Mouse (Mus musculus) macrophage (primary cell): ENCODE data around the gene Pdp2. TPM values are rescaled to one million over a fixed set of nuclear protein-coding genes. Genes with fewer than 3 reads are reported as not detected.

Experiments
- H3K27ac ChIP-seq: fragments of 350-480 bp; formaldehyde crosslinking; 2 replicates; pipeline ENCODE4 v1.9.0; 2021
- H3K36me3 ChIP-seq: fragments of 350-480 bp; formaldehyde crosslinking; 2 replicates; pipeline ENCODE4 v1.9.0; 2021; ENCODE audit errors: inconsistent target
- H3K4me3 ChIP-seq: fragments of 350-480 bp; formaldehyde crosslinking; 2 replicates; pipeline ENCODE4 v1.9.0; 2021; ENCODE audit errors: inconsistent target
- H3K79me2 ChIP-seq: fragments of 350-480 bp; formaldehyde crosslinking; 2 replicates; pipeline ENCODE4 v1.9.0; 2021; ENCODE audit errors: inconsistent target
- WGBS: methylation state at CpG from one replicate; pipeline ENCODE4 v1.1.7; 2026; ENCODE audit warnings: inconsistent platforms; ENCODE audit not compliant: missing documents; 5-methylcytosine and 5-hydroxymethylcytosine counted together
- polyA plus RNA-seq: library from polyadenylated mRNA; stranded (reverse); fragments of 250-400 nt; gene quantifications from 3 replicates; pipeline ENCODE4 v1.2.4, GENCODE M21; 2018; ENCODE audit warnings: inconsistent platforms

The Pdp2 gene
- polyA plus RNA-seq, 1 experiment from 2014 or later: 6.2 TPM

DNA sequence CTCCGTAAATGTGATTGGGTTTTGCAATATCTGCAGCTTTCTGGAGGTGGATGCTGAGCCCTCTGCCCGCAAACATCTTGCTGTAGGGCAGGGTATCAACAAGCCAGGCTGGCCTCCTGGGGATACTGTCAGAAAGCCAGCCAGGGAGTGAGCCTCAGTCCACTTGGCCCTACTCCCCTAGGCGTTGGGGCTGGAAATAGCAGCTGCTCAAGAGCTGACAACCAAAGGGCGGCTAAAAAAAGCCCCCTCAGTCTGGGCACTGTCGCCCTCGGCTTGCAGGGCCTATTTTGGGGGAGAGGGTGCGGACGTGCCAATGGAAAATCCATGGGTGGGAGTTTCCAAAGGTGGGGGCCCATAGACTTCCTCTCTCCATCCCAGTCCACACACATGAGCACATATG is 18.0 kb downstream of the Pdp2 start:
- H3K79me2 ChIP-seq: no peaks in the 10 kb centered on the region
- no peak overlapping the region for H3K27ac ChIP-seq
- no peaks in the 10 kb centered on the region for H3K36me3 ChIP-seq
- WGBS: 91% methylated on average over 8 of the region's 8 CpGs
- H3K4me3 ChIP-seq: no peak overlapping the region

DNA sequence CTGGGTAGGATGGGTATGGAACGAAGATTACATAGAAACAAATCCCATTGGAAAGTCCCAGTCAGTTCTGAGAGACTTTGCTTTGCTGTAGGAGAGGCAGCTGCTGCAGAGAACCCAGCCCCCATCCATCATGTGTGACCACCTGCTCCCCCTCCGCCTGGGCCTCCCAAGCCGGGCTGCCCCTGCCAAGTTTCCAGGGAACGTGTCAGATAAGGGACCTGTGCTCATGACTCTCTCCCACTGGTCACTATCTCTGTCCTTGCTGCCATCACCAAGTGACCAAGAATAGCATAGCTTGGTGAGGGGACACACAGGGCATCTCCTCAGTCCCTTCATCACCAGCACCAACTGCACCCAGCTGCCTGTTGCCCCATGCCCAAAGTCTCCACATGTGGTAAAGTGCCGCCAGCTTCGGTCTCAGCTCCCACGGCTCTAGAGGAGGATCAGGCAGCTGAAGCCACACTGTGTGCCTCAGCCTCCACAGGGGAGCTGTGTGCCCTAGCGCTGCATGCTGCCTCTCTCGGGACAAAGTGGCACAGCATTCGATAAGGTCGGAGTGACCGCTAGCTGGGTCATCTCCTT is 19.0 kb downstream of the Pdp2 start:
- Histone ChIP-seq H3K27ac (no peak overlapping the region), H3K36me3 (no peaks in the 10 kb centered on the region), H3K79me2 (no peaks in the 10 kb centered on the region), H3K4me3 (no peak overlapping the region)
- WGBS: 91% methylated on average over 10 of the region's 12 CpGs

- no peak overlapping the region for H3K27ac ChIP-seq
- WGBS: 89% methylated on average over 4 of the region's 4 CpGs
- H3K79me2 ChIP-seq: no peaks in the 10 kb centered on the region
- H3K4me3 ChIP-seq: no peak overlapping the region
- no peaks in the 10 kb centered on the region for H3K36me3 ChIP-seq
These were observed 20.4 kb downstream of the Pdp2 start for GRCm38 (mm10) chr8:104611613-104612012.

DNA sequence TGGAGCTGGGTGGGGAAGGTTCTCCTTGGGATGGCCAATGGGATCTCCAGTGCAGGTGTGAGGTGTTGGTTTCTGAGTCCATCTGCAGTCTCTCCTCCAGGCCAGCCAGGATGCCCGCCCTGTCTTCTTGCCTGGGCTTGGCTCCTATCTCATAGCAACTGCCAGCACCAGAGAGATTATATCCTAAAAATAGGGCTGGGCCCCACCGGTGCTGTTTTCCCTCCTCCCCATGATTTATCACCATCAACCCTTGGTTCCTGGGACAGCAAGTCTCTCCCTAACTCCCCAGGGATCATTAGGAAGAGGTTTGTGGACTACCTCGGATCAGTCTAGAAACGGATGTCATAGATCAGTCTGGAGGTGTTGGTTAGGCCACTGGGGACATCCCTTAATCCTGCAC is 21.9 kb downstream of the Pdp2 start:
- no peaks in the 10 kb centered on the region for H3K36me3 ChIP-seq
- no peaks in the 10 kb centered on the region for H3K79me2 ChIP-seq
- H3K27ac ChIP-seq: no peak overlapping the region
- 90% methylated on average over 4 of the region's 4 CpGs for WGBS
- no peak overlapping the region for H3K4me3 ChIP-seq

- no peak overlapping the region for H3K4me3 ChIP-seq
- 83% methylated on average over 4 of the region's 5 CpGs for WGBS
These were observed 29.5 kb downstream of the Pdp2 start for GRCm38 (mm10) chr8:104620765-104621164.

DNA sequence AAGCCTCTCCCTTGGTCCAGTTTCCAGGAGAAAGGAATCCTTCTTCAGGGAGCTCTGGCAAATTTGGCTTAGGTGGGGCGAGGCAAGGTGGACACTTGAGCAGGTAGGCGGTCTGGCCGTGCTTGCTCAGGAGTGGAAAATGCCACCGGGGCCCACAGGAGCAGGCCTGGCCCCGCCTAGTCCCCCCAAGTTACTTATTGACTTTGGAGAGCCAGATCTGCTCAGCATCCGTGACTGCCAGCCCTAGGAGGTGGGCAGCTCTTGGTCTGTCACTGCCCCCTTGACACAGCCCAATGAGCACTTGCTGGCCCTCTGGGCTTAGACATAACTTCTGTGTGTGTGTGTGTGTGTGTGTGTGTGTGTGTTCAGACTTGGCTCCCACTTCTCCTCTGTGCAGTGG is 32.9 kb downstream of the Pdp2 start, which contains the start of gene Cdh16:
Gene Cdh16, minus strand, starts transcription at position 236 of the 400 bp plus-strand sequence.
- no peak within 1 kb of the TSS for H3K4me3 ChIP-seq
- no peaks in the 10 kb centered on the region for H3K79me2 ChIP-seq
- H3K27ac ChIP-seq: no peak within 1 kb of the TSS
- H3K36me3 ChIP-seq: no peaks in the 10 kb centered on the region
- WGBS: 93% methylated on average over 6 of the region's 6 CpGs

More at GRCm38 (mm10) chr8:104620765-104621164, 29.5 kb downstream of the Pdp2 start:
- Histone ChIP-seq H3K79me2 (no peaks in the 10 kb centered on the region), H3K27ac (no peak overlapping the region), H3K36me3 (no peaks in the 10 kb centered on the region)

DNA sequence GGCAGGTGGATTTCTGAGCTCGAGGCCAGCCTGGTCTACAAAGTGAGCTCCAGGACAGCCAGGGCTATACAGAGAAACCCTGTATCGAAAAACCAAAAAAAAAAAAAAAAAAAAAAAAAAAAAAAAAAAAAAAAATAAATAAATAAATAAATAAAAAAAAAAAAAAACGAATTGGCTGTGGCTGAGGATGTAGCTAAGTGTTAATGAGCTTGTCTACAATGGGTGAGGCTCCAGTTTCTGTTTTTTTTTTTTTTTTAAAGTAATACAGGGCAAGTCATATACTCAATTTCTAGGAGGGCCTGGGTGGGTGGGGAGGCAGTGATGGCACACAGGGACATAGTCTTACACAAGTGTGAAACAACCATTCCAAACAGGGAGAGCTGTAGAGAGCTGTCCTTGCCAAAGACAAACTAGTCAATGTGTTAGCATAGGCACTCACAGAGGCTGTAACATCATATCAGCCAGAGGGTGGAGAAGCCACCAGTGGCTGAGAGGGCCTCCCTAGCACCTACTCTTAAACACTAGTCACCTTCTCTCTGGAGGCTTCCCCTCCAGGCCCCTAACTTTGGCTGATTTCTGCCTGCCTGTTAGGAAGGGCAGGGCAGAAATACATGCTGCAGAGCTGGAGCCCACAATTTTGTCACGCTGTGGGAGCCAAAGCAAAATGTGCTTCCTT is 36.0 kb downstream of the Pdp2 start:
- Histone ChIP-seq H3K36me3 (no peaks in the 10 kb centered on the region), H3K27ac (no peak overlapping the region), H3K79me2 (no peaks in the 10 kb centered on the region), H3K4me3 (no peak overlapping the region)
- 91% methylated on average over 1 of the region's 4 CpGs for WGBS

GRCm38 (mm10) chr8:104628402-104628801 is 37.2 kb downstream of the Pdp2 start:
- no peak overlapping the region for H3K4me3 ChIP-seq
- 99% methylated on average over 21 of the region's 21 CpGs for WGBS

GRCm38 (mm10) chr8:104629306-104630110 is 38.3 kb downstream of the Pdp2 start:
- WGBS: 97% methylated on average over 22 of the region's 22 CpGs
- H3K79me2 ChIP-seq: no peaks in the 10 kb centered on the region
- H3K36me3 ChIP-seq: no peaks in the 10 kb centered on the region
- H3K27ac ChIP-seq: no peak overlapping the region
- no peak overlapping the region for H3K4me3 ChIP-seq

More at GRCm38 (mm10) chr8:104628402-104628801, 37.2 kb downstream of the Pdp2 start:
- Histone ChIP-seq H3K36me3 (no peaks in the 10 kb centered on the region), H3K27ac (no peak overlapping the region), H3K79me2 (no peaks in the 10 kb centered on the region)

- Histone ChIP-seq H3K4me3 (no peak overlapping the region), H3K79me2 (no peaks in the 10 kb centered on the region), H3K27ac (no peak overlapping the region), H3K36me3 (no peaks in the 10 kb centered on the region)
- 49% methylated on average over 8 of the region's 8 CpGs for WGBS
These were observed 38.8 kb downstream of the Pdp2 start for GRCm38 (mm10) chr8:104630111-104630479.

DNA sequence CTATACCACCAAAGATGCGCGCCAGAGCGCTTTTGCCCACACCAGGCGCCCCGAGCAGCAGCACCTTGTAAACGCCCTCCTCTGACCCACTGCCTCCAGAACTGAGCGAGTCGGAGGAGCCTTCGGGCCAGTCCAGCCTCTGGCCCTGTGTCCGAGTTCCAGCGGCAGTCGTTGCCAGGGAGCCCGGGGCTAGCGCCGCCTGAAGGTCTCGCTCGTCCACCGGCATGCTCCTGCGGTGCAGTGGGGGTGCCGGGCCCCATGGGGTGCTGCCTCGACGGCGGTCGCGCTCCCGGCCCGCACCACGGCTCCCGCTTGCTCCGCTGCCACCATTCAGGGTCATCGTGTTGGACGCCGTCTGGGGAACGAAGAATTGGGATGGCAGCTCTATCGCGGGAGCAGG is 39.3 kb downstream of the Pdp2 start:
- H3K36me3 ChIP-seq: no peaks in the 10 kb centered on the region
- WGBS: 10% methylated on average over 36 of the region's 36 CpGs
- H3K27ac ChIP-seq: no peak overlapping the region
- peak overlapping the region; percentile 13; the same call in 1 of the 2 replicates for H3K4me3 ChIP-seq
- H3K79me2 ChIP-seq: no peaks in the 10 kb centered on the region

DNA sequence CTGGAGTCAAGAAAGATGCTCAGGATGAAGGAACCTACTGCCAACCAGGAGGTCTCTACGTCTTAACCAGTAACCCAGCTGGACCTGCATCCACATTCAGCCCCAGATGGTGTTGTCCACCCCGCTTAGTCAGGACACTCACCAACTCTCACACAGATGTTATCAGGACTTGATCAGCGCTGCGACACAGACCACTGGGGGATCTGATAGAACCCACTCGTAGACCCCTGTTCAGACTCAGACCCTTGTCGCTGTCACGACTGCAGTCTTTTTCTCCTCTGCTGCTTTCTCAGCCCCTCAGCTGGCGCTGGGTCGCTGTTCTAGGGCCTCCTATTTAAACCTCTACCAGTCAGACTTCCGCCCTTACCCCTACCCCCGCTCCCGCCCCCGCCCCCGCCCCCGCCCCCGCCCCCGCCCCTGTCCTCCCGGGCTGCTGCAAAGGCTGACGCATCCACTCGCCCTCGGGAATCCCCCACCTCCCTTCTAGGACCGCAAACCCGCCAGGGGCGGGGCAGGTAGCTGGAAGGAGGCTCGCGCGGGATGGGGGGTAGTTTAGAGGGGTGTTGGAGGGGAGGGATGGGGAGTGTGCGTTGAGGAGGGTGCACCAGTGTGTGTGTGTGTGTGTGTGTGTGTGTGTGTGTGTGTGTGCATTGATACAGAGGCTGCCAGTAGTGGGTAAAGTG is 39.9 kb downstream of the Pdp2 start, which contains the start of gene Rrad:
Gene Rrad, minus strand, starts transcription at position 347 of the 683 bp plus-strand sequence.
- Histone ChIP-seq H3K27ac (peak within 1 kb of the TSS; percentile 21; the same call in 1 of the 2 replicates), H3K36me3 (no peaks in the 10 kb centered on the region), H3K4me3 (peak within 1 kb of the TSS; percentile 13; the same call in 1 of the 2 replicates), H3K79me2 (no peaks in the 10 kb centered on the region)
- 8% methylated on average over 17 of the region's 28 CpGs for WGBS

DNA sequence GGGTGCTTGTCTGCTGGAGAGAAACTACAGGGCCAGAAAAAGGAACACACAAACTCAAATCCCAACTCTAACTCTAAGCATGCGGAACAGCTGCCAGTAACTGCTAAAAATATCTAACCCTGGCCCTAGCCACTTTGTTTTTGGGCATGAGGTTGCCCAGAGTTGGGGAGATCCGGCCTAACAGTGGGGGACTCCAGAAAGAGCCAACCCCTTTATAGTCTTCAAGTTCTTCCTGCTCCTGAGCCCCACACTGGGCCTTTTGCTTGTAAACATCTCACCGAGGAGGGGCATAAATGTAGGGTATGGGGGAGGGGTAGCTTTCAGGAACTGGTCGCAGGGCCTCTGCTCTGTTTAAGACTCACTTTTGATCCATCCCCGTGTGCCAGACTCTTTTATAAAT is 40.7 kb downstream of the Pdp2 start:
- peak overlapping the region; percentile 21; the same call in 1 of the 2 replicates for H3K27ac ChIP-seq

GRCm38 (mm10) chr8:104632486-104632885 is 41.2 kb downstream of the Pdp2 start:
- Histone ChIP-seq H3K36me3 (no peaks in the 10 kb centered on the region), H3K27ac (no peak overlapping the region), H3K4me3 (no peak overlapping the region), H3K79me2 (no peaks in the 10 kb centered on the region)
- WGBS: 75% methylated on average over 5 of the region's 6 CpGs

More for the DNA sequence above, 40.7 kb downstream of the Pdp2 start:
- Histone ChIP-seq H3K36me3 (no peaks in the 10 kb centered on the region), H3K4me3 (peak overlapping the region; percentile 12; the same call in 1 of the 2 replicates), H3K79me2 (no peaks in the 10 kb centered on the region)
- WGBS: 14% methylated on average over 5 of the region's 5 CpGs
